Mouse (Mus musculus): ENCODE results near the gene Mcur1.

The Mcur1 gene

GRCm38 (mm10) chr13:43559711-43560457 lies at the start of gene Mcur1:
Gene Mcur1 (minus strand): TSS chr13:43560191.
- in situ Hi-C loops (cut with MboI; ENCODE audit: low sequenced_read_pairs): no loop called here

GRCm38 (mm10) chr13:43608854-43609253 lies 48.9 kb upstream of the Mcur1 start:
- in situ Hi-C loops (cut with MboI; ENCODE audit: low sequenced_read_pairs): no loop called here

GRCm38 (mm10) chr13:43603042-43603441 lies 43.1 kb upstream of the Mcur1 start:
- in situ Hi-C loops (cut with MboI; ENCODE audit: low sequenced_read_pairs): no loop called here

GRCm38 (mm10) chr13:43602440-43602839 lies 42.4 kb upstream of the Mcur1 start:
- in situ Hi-C loops (cut with MboI; ENCODE audit: low sequenced_read_pairs): no loop called here

- in situ Hi-C loops (cut with MboI; ENCODE audit: low sequenced_read_pairs): no loop called here
Measured at GRCm38 (mm10) chr13:43600967-43601366, 41.0 kb upstream of the Mcur1 start.

GRCm38 (mm10) chr13:43595896-43596295 lies 35.9 kb upstream of the Mcur1 start:
- in situ Hi-C loops (cut with MboI; ENCODE audit: low sequenced_read_pairs): loop anchor here (5.0 kb wide), 1 partner anchor 141 kb away; no protein-coding TSS in a partner anchor

- in situ Hi-C loops (cut with MboI; ENCODE audit: low sequenced_read_pairs): no loop called here
Measured at GRCm38 (mm10) chr13:43592681-43593068, 32.7 kb upstream of the Mcur1 start.

- in situ Hi-C loops (cut with MboI; ENCODE audit: low sequenced_read_pairs): no loop called here
Measured at GRCm38 (mm10) chr13:43591828-43592680, 32.1 kb upstream of the Mcur1 start.

- in situ Hi-C loops (cut with MboI; ENCODE audit: low sequenced_read_pairs): no loop called here
Measured at GRCm38 (mm10) chr13:43587844-43588840, 28.2 kb upstream of the Mcur1 start.

GRCm38 (mm10) chr13:43586966-43587365 lies 27.0 kb upstream of the Mcur1 start:
- in situ Hi-C loops (cut with MboI; ENCODE audit: low sequenced_read_pairs): no loop called here

GRCm38 (mm10) chr13:43585335-43585734 lies 25.3 kb upstream of the Mcur1 start:
- in situ Hi-C loops (cut with MboI; ENCODE audit: low sequenced_read_pairs): no loop called here

GRCm38 (mm10) chr13:43583504-43583903 lies 23.5 kb upstream of the Mcur1 start:
- in situ Hi-C loops (cut with MboI; ENCODE audit: low sequenced_read_pairs): no loop called here

- in situ Hi-C loops (cut with MboI; ENCODE audit: low sequenced_read_pairs): no loop called here
Measured at GRCm38 (mm10) chr13:43582961-43583360, 23.0 kb upstream of the Mcur1 start.

GRCm38 (mm10) chr13:43580661-43581060 lies 20.7 kb upstream of the Mcur1 start:
- in situ Hi-C loops (cut with MboI; ENCODE audit: low sequenced_read_pairs): no loop called here

- in situ Hi-C loops (cut with MboI; ENCODE audit: low sequenced_read_pairs): no loop called here
Measured at GRCm38 (mm10) chr13:43579740-43580139, 19.7 kb upstream of the Mcur1 start.

- in situ Hi-C loops (cut with MboI; ENCODE audit: low sequenced_read_pairs): no loop called here
Measured at GRCm38 (mm10) chr13:43577766-43578165, 17.8 kb upstream of the Mcur1 start.

- in situ Hi-C loops (cut with MboI; ENCODE audit: low sequenced_read_pairs): no loop called here
Measured at GRCm38 (mm10) chr13:43577254-43577653, 17.3 kb upstream of the Mcur1 start.

GRCm38 (mm10) chr13:43575431-43575830 lies 15.4 kb upstream of the Mcur1 start:
- in situ Hi-C loops (cut with MboI; ENCODE audit: low sequenced_read_pairs): no loop called here

- in situ Hi-C loops (cut with MboI; ENCODE audit: low sequenced_read_pairs): no loop called here
Measured at GRCm38 (mm10) chr13:43573979-43574378, 14.0 kb upstream of the Mcur1 start.

- in situ Hi-C loops (cut with MboI; ENCODE audit: low sequenced_read_pairs): no loop called here
Measured at GRCm38 (mm10) chr13:43567141-43567891, 7.3 kb upstream of the Mcur1 start.
